Mouse (Mus musculus) intestine, embryonic 14.5 days (tissue): ENCODE measurements at regions not wholly inside any gene's neighbourhood (a gene's known extent, or its start where the extent isn't known, plus 50 kb on each side); places are given as distances from the start of the nearest gene placed in this dataset.

ENCODE experiments used
- ATAC-seq: fragments of 200-750 bp; cut with Nextera tagmentation; replicated peaks from 2 replicates; pipeline ENCODE4 v1.8.0; 2017; ENCODE audit warnings: low read depth, moderate number of reproducible peaks, moderate TSS enrichment, moderate library complexity; ENCODE audit not compliant: low FRiP score, low TSS enrichment
- DNase-seq: peaks from one replicate; pipeline ENCODE4 v3.0.0-alpha.2; 2018; ENCODE audit warnings: low spot score
- H3K27ac ChIP-seq: fragments of 300-500 bp; sonication (generic); 2 replicates; pipeline ENCODE4 v1.5.1; 2014; ENCODE audit warnings: low read depth, mild to moderate bottlenecking, control low read depth
- H3K27me3 ChIP-seq: fragments of 300-500 bp; sonication (generic); replicated peaks from 2 replicates; pipeline ENCODE4 v1.6.1; 2014; ENCODE audit warnings: low read length, control low read depth; ENCODE audit not compliant: control insufficient read depth, insufficient read depth
- H3K36me3 ChIP-seq: fragments of 300-500 bp; sonication (generic); 2 replicates; pipeline ENCODE4 v1.6.1; 2014; ENCODE audit warnings: low read length, control low read depth; ENCODE audit not compliant: control insufficient read depth, insufficient read depth
- H3K4me1 ChIP-seq: fragments of 300-500 bp; sonication (generic); replicated peaks from 2 replicates; pipeline ENCODE4 v1.6.1; 2014; ENCODE audit warnings: low read length, control low read depth, mixed read lengths; ENCODE audit not compliant: control insufficient read depth, insufficient read depth
- H3K4me2 ChIP-seq: fragments of 300-500 bp; sonication (generic); 2 replicates; pipeline ENCODE4 v1.6.1; 2014; ENCODE audit warnings: low read length
- H3K4me3 ChIP-seq: fragments of 300-500 bp; sonication (generic); 2 replicates; pipeline ENCODE4 v1.5.1; 2014; ENCODE audit warnings: low read depth, low read length, control low read depth, mixed read lengths
- H3K9ac ChIP-seq: fragments of 300-500 bp; sonication (generic); 2 replicates; pipeline ENCODE4 v1.6.1; 2014; ENCODE audit warnings: mild to moderate bottlenecking, low read length
- H3K9me3 ChIP-seq: fragments of 300-500 bp; sonication (generic); 2 replicates; pipeline ENCODE4 v1.6.1; 2016; ENCODE audit warnings: low read length, control low read depth; ENCODE audit not compliant: control insufficient read depth
- WGBS: fragments of 180-500 bp; shearing (Covaris S2); extraction: QIAGEN DNeasy Blood & Tissue Kit; methylation state at CpG from one replicate; pipeline ENCODE4 v1.1.7; 2014; 5-methylcytosine and 5-hydroxymethylcytosine counted together

- no peak overlapping the region for H3K4me3 ChIP-seq
- no peak for DNase-seq
Measured at GRCm38 (mm10) chr7:145071996-145072790, 132.5 kb upstream of the Ccnd1 start.

GRCm38 (mm10) chr7:145071533-145071932 is 131.8 kb upstream of the Ccnd1 start:
- no peak for ATAC-seq
- Histone ChIP-seq H3K27ac (no peak overlapping the region), H3K4me2 (no peak overlapping the region), H3K27me3 (no peaks in the 10 kb centered on the region), H3K9ac (no peak overlapping the region), H3K9me3 (no peaks in the 10 kb centered on the region), H3K4me3 (no peak overlapping the region), H3K36me3 (no peaks in the 10 kb centered on the region), H3K4me1 (no peaks in the 10 kb centered on the region)
- WGBS, result 79% methylated on average over 2 of the region's 2 CpGs
- DNase-seq, result no peak

More at GRCm38 (mm10) chr7:145071996-145072790, 132.5 kb upstream of the Ccnd1 start:
- Histone ChIP-seq H3K36me3 (no peaks in the 10 kb centered on the region), H3K9ac (no peak overlapping the region), H3K4me2 (no peak overlapping the region), H3K9me3 (no peaks in the 10 kb centered on the region), H3K27me3 (no peaks in the 10 kb centered on the region), H3K4me1 (no peaks in the 10 kb centered on the region), H3K27ac (no peak overlapping the region)
- ATAC-seq, result no peak
- 85% methylated on average over 5 of the region's 5 CpGs for WGBS

GRCm38 (mm10) chr7:145067366-145067765 is 127.6 kb upstream of the Ccnd1 start:
- H3K4me1 ChIP-seq, result no peaks in the 10 kb centered on the region
- no peaks in the 10 kb centered on the region for H3K36me3 ChIP-seq
- H3K4me3 ChIP-seq, result no peak overlapping the region
- no peaks in the 10 kb centered on the region for H3K9me3 ChIP-seq
- DNase-seq (no peak), ATAC-seq (no peak)
- WGBS, result 43% methylated on average over 3 of the region's 3 CpGs
- no peak overlapping the region for H3K9ac ChIP-seq
- no peaks in the 10 kb centered on the region for H3K27me3 ChIP-seq
- H3K27ac ChIP-seq, result no peak overlapping the region
- no peak overlapping the region for H3K4me2 ChIP-seq

- Histone ChIP-seq H3K27me3 (no peaks in the 10 kb centered on the region), H3K36me3 (no peaks in the 10 kb centered on the region), H3K9ac (no peak overlapping the region), H3K4me1 (no peaks in the 10 kb centered on the region), H3K27ac (no peak overlapping the region), H3K9me3 (no peaks in the 10 kb centered on the region), H3K4me3 (no peak overlapping the region), H3K4me2 (no peak overlapping the region)
- DNase-seq, result no peak
- 38% methylated on average over 7 of the region's 7 CpGs for WGBS
- no peak for ATAC-seq
Measured at GRCm38 (mm10) chr7:145056320-145056719, 116.6 kb upstream of the Ccnd1 start.

GRCm38 (mm10) chr7:145051616-145052015 is 111.9 kb upstream of the Ccnd1 start:
- Histone ChIP-seq H3K36me3 (no peaks in the 10 kb centered on the region), H3K4me1 (0 out of 2 replicates have a peak, but pooled peaks cover 5% of the 10 kb centered on the region), H3K27me3 (no peaks in the 10 kb centered on the region), H3K9ac (no peak overlapping the region), H3K9me3 (no peaks in the 10 kb centered on the region), H3K4me2 (no peak overlapping the region), H3K27ac (no peak overlapping the region), H3K4me3 (no peak overlapping the region)
- no peak for ATAC-seq
- no peak for DNase-seq

- Histone ChIP-seq H3K4me1 (0 out of 2 replicates have a peak, but pooled peaks cover 5% of the 10 kb centered on the region), H3K27ac (no peak overlapping the region), H3K9ac (no peak overlapping the region), H3K4me2 (no peak overlapping the region), H3K36me3 (no peaks in the 10 kb centered on the region), H3K27me3 (no peaks in the 10 kb centered on the region), H3K4me3 (no peak overlapping the region), H3K9me3 (no peaks in the 10 kb centered on the region)
- ATAC-seq (no peak), DNase-seq (no peak)
- 90% methylated on average over 3 of the region's 3 CpGs for WGBS
Measured at GRCm38 (mm10) chr7:145050729-145051128, 111.0 kb upstream of the Ccnd1 start.

GRCm38 (mm10) chr7:145048481-145048877 is 108.8 kb upstream of the Ccnd1 start:
- Histone ChIP-seq H3K4me1 (0 out of 2 replicates have a peak, but pooled peaks cover 5% of the 10 kb centered on the region), H3K4me3 (no peak overlapping the region), H3K9ac (no peak overlapping the region), H3K27ac (no peak overlapping the region), H3K9me3 (no peaks in the 10 kb centered on the region), H3K27me3 (no peaks in the 10 kb centered on the region), H3K4me2 (no peak overlapping the region), H3K36me3 (no peaks in the 10 kb centered on the region)
- ATAC-seq (no peak), DNase-seq (no peak)
- WGBS, result 78% methylated on average over 5 of the region's 5 CpGs

- Histone ChIP-seq H3K9ac (no peak overlapping the region), H3K36me3 (no peaks in the 10 kb centered on the region), H3K4me3 (no peak overlapping the region), H3K4me2 (no peak overlapping the region), H3K27ac (0 out of 2 replicates have a peak overlapping the region, but pooled peaks have one; percentile 11), H3K4me1 (0 out of 2 replicates have a peak, but pooled peaks cover 5% of the 10 kb centered on the region), H3K9me3 (no peaks in the 10 kb centered on the region), H3K27me3 (no peaks in the 10 kb centered on the region)
- no peak for ATAC-seq
- DNase-seq, result no peak
- 49% methylated on average over 7 of the region's 7 CpGs for WGBS
Measured at GRCm38 (mm10) chr7:145047771-145048480, 108.2 kb upstream of the Ccnd1 start.
